Comparison of ENCODE assay signal across 8 mouse cellular contexts in the genomic region with DNA sequence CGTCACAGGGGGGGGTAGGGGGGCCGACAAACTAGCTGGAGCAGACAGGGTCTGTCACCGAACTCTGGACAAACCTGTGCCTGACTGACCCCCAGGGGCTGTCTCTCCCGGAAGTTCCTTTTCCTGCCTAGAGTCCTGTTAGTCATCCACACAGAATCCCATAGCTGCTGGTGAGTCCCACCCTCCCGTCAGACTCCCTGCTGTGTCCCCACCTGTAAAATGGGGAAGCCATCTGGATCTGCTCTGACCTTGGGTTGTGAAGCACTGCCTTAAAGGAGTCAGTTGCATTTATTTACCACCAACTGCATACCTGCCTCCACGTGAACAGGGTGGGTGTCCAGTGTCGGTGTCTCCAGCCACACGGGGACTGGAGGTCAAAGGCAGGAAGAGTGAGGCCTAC. TPM values are rescaled to one million over a fixed set of nuclear protein-coding genes. Genes with fewer than 3 reads are reported as not detected.
A peak's percentile ranks its signal among the peaks of the same experiment; 100 is the strongest.
DNase-seq lines count a peak whose midpoint lies in the region; ATAC-seq and TF ChIP-seq lines count a peak whose summit lies in the region.

No protein-coding gene starts in this region.

- TF ChIP-seq POLR2A in liver, adult 2 months (IDR thresholded peaks at IDR 0.05; ENCODE audit: extremely low read depth, insufficient read depth, low read length) = no peak

- peaks cover 42% of the 10 kb centered on the region for H3K4me1 ChIP-seq in liver, adult 2 months (ENCODE audit: control insufficient read depth, insufficient read depth, low read length)
- H3K4me1 ChIP-seq in intestine, embryonic 15.5 days (replicated peaks) = peaks cover 43% of the 10 kb centered on the region
- H3K4me1 ChIP-seq in neural tube, embryonic 15.5 days = peaks cover 51% of the 10 kb centered on the region

- WGBS in liver, adult 2 months = 55% methylated on average over 8 of the region's 8 CpGs
- WGBS in intestine, embryonic 15.5 days = 31% methylated on average over 8 of the region's 8 CpGs
- 46% methylated on average over 8 of the region's 8 CpGs for WGBS in neural tube, embryonic 15.5 days

- no peaks in the 10 kb centered on the region for H3K9me3 ChIP-seq in intestine, embryonic 15.5 days
- H3K9me3 ChIP-seq in neural tube, embryonic 15.5 days (replicated peaks) = no peaks in the 10 kb centered on the region

- H3K36me3 ChIP-seq in liver, adult 2 months (ENCODE audit: control insufficient read depth, insufficient read depth, low read length) = no peaks in the 10 kb centered on the region
- H3K36me3 ChIP-seq in intestine, embryonic 15.5 days = no peaks in the 10 kb centered on the region; the same call in 1 of the 2 replicates
- no peaks in the 10 kb centered on the region for H3K36me3 ChIP-seq in neural tube, embryonic 15.5 days

- no peak overlapping the region for H3K27ac ChIP-seq in liver, adult 2 months (replicated peaks; ENCODE audit: insufficient read depth, low read depth, low read length)
- H3K27ac ChIP-seq in intestine, embryonic 15.5 days = no peak overlapping the region
- H3K27ac ChIP-seq in neural tube, embryonic 15.5 days (replicated peaks) = peak overlapping the region; percentile 88; the same call in 1 of the 2 replicates

- ATAC-seq in intestine, embryonic 15.5 days = no peak
- no peak for ATAC-seq in neural tube, embryonic 15.5 days (ENCODE audit: low FRiP score)

- no peak for DNase-seq in liver, adult 2 months (ENCODE audit: extremely low read depth, low read depth, low spot score)
- no peak for DNase-seq in liver
- DNase-seq in cerebellum, postnatal 36 days = peak; percentile 87 to 89
- DNase-seq in adipocyte (ENCODE audit: low spot score) = no peak
- no peak for DNase-seq in thymus, adult 18-20 months
- no peak for DNase-seq in layer of hippocampus, adult 18-20 months (ENCODE audit: low spot score in 2 of 2)

- no peaks in the 10 kb centered on the region for H3K27me3 ChIP-seq in liver, adult 2 months (ENCODE audit: control insufficient read depth, insufficient read depth, low read length)
- no peaks in the 10 kb centered on the region for H3K27me3 ChIP-seq in intestine, embryonic 15.5 days (replicated peaks)
- peaks cover 19% of the 10 kb centered on the region for H3K27me3 ChIP-seq in neural tube, embryonic 15.5 days (replicated peaks)

- TF ChIP-seq CTCF in liver, adult 2 months (IDR thresholded peaks at IDR 0.05; ENCODE audit: low read depth, low read length) = no peak

- H3K4me2 ChIP-seq in intestine, embryonic 15.5 days (replicated peaks) = peak overlapping the region; percentile 95
- peak overlapping the region; percentile 95 for H3K4me2 ChIP-seq in neural tube, embryonic 15.5 days

- no peak overlapping the region for H3K4me3 ChIP-seq in liver, adult 2 months (ENCODE audit: insufficient read depth, low read depth, low read length)
- H3K4me3 ChIP-seq in intestine, embryonic 15.5 days (replicated peaks) = peak overlapping the region; percentile 72
- peak overlapping the region; percentile 90 for H3K4me3 ChIP-seq in neural tube, embryonic 15.5 days (replicated peaks)

- H3K79me2 ChIP-seq in liver, adult 2 months (ENCODE audit: control insufficient read depth, insufficient read depth, low read length) = peaks cover 57% of the 10 kb centered on the region

- peak overlapping the region; percentile 14; the same call in 1 of the 2 replicates for H3K9ac ChIP-seq in liver, adult 2 months (ENCODE audit: low read depth, low read length)
- peak overlapping the region; percentile 85; the same call in 1 of the 2 replicates for H3K9ac ChIP-seq in intestine, embryonic 15.5 days
- peak overlapping the region; percentile 91 for H3K9ac ChIP-seq in neural tube, embryonic 15.5 days (replicated peaks)

RNA-seq across cellular contexts. Expression of gene Pip5k1c, which starts 1.7 kb away (rescaled TPM):
- 7.4 and 10.0 TPM in 2 replicates for total RNA-seq in liver, adult 2 months (2014; rRNA removed)
- polyA plus RNA-seq in liver, adult 2 months (2012; rRNA removed) = 25.8 and 30.1 TPM in 2 replicates
- 41.2 and 42.7 TPM in 2 replicates for polyA plus RNA-seq in intestine, embryonic 15.5 days (2015; fragmentation: Nextera tagmentation; extraction: Ambion mirVana)
- polyA plus RNA-seq in neural tube, embryonic 15.5 days (2015; fragmentation: Nextera tagmentation; extraction: Ambion mirVana) = 116 and 124 TPM in 2 replicates
- total RNA-seq in layer of hippocampus, adult 18-20 months (2021) = 100 to 1,000 TPM; 303 to 304 TPM

RNA-seq across cellular contexts. Expression of gene Tjp3, which starts 3.1 kb away (rescaled TPM):
- total RNA-seq in liver, adult 2 months (2014; rRNA removed) = 7.6 and 7.7 TPM in 2 replicates
- polyA plus RNA-seq in liver, adult 2 months (2012; rRNA removed) = 24.2 and 32.0 TPM in 2 replicates
- 47.0 and 53.3 TPM in 2 replicates for polyA plus RNA-seq in intestine, embryonic 15.5 days (2015; fragmentation: Nextera tagmentation; extraction: Ambion mirVana)
- polyA plus RNA-seq in neural tube, embryonic 15.5 days (2015; fragmentation: Nextera tagmentation; extraction: Ambion mirVana) = 4.1 and 7.9 TPM in 2 replicates
- total RNA-seq in layer of hippocampus, adult 18-20 months (2021) = 1 to 10 TPM in 1 of 2 experiments, under 1 TPM in 1; 0.62 to 1.7 TPM

RNA-seq across cellular contexts. Expression of gene Cactin, which starts 26.5 kb away (rescaled TPM):
- 5.0 and 5.7 TPM in 2 replicates for total RNA-seq in liver, adult 2 months (2014; rRNA removed)
- polyA plus RNA-seq in liver, adult 2 months (2012; rRNA removed) = 12.8 and 14.1 TPM in 2 replicates
- 38.7 and 39.5 TPM in 2 replicates for polyA plus RNA-seq in intestine, embryonic 15.5 days (2015; fragmentation: Nextera tagmentation; extraction: Ambion mirVana)
- 27.8 and 34.0 TPM in 2 replicates for polyA plus RNA-seq in neural tube, embryonic 15.5 days (2015; fragmentation: Nextera tagmentation; extraction: Ambion mirVana)
- total RNA-seq in layer of hippocampus, adult 18-20 months (2021) = 10 to 100 TPM; 31.1 to 31.2 TPM

RNA-seq across cellular contexts. Expression of gene Apba3, which starts 27.7 kb away (rescaled TPM):
- total RNA-seq in liver, adult 2 months (2014; rRNA removed) = 30.5 and 44.1 TPM in 2 replicates
- 132 and 143 TPM in 2 replicates for polyA plus RNA-seq in liver, adult 2 months (2012; rRNA removed)
- polyA plus RNA-seq in intestine, embryonic 15.5 days (2015; fragmentation: Nextera tagmentation; extraction: Ambion mirVana) = 55.1 and 69.2 TPM in 2 replicates
- polyA plus RNA-seq in neural tube, embryonic 15.5 days (2015; fragmentation: Nextera tagmentation; extraction: Ambion mirVana) = 38.0 and 39.1 TPM in 2 replicates
- total RNA-seq in layer of hippocampus, adult 18-20 months (2021) = 10 to 100 TPM; 39.3 to 40.9 TPM

RNA-seq across cellular contexts. Expression of gene Mrpl54, which starts 27.7 kb away (rescaled TPM):
- 52.1 and 65.9 TPM in 2 replicates for total RNA-seq in liver, adult 2 months (2014; rRNA removed)
- polyA plus RNA-seq in liver, adult 2 months (2012; rRNA removed) = 66.6 and 85.9 TPM in 2 replicates
- 242 and 245 TPM in 2 replicates for polyA plus RNA-seq in intestine, embryonic 15.5 days (2015; fragmentation: Nextera tagmentation; extraction: Ambion mirVana)
- polyA plus RNA-seq in neural tube, embryonic 15.5 days (2015; fragmentation: Nextera tagmentation; extraction: Ambion mirVana) = 155 and 160 TPM in 2 replicates
- 10 to 100 TPM; 36.9 to 40.4 TPM for total RNA-seq in layer of hippocampus, adult 18-20 months (2021)

Comparison
In these comparisons a context has a peak if more than half of its experiments do, and no peak if none do; other contexts are left out.
1. DNase-seq: peak in cerebellum, postnatal 36 days (2 of 2); none in liver, adult 2 months (single experiment), liver (single experiment), adipocyte (single experiment), thymus, adult 18-20 months (0 of 2) and layer of hippocampus, adult 18-20 months (0 of 2).
2. H3K9ac ChIP-seq: peak in every context shown above with its lines; median percentile 91 in neural tube, embryonic 15.5 days; 85 in intestine, embryonic 15.5 days; 14 in liver, adult 2 months.